Mouse (Mus musculus) liver, embryonic 14.5 days (tissue): ENCODE results near the gene Myo1f.

ENCODE experiments used
- CTCF ChIP-seq: IDR thresholded peaks from 2 replicates; pipeline ENCODE4 v1.5.1; 2016; ENCODE audit warnings: antibody characterized with exemption, low read depth, control low read depth
- EP300 ChIP-seq: IDR thresholded peaks from 2 replicates; pipeline ENCODE4 v1.6.1; 2016; ENCODE audit warnings: antibody characterized with exemption, low read depth

DNA sequence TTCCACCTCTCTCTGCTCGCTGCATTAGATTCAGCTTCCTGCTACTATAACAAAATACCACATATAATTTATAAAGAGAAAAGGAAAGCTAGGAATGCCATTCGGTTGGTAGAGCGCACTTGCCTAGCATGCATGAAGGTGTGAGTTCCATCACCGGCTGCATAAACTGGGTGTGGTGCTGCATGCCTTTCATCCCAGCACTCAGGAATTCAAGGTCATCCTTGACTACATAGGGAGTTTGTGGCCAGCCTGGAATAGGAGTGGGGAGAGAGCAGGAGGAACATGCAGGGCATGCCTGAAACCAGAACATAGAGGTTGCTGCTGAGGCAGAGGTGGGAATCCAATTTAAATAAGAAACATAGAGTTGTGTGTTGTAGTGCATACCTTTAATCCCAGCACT, 28.6 kb downstream of the Myo1f start:
- TF ChIP-seq CTCF (no peak), EP300 (no peak)
